Mouse (Mus musculus) stomach, postnatal 0 days (tissue): ENCODE results near the gene Gm45717. TPM values are rescaled to one million over a fixed set of nuclear protein-coding genes. Genes with fewer than 3 reads are reported as not detected.
A peak's percentile ranks its signal among the peaks of the same experiment; 100 is the strongest.

Experiments
- ATAC-seq: fragments of 200-750 bp; cut with Nextera tagmentation; 2 replicates; pipeline ENCODE4 v1.8.0; 2017; ENCODE audit not compliant: low FRiP score, low TSS enrichment
- DNase-seq: peaks from one replicate; pipeline ENCODE4 v3.0.0-alpha.2; 2016; ENCODE audit warnings: low spot score
- H3K27ac ChIP-seq: fragments of 300-500 bp; sonication (generic); replicated peaks from 2 replicates; pipeline ENCODE4 v1.5.1; 2014; ENCODE audit warnings: mild to moderate bottlenecking, control low read depth
- H3K27me3 ChIP-seq: fragments of 300-500 bp; sonication (generic); 2 replicates; pipeline ENCODE4 v1.6.1; 2014; ENCODE audit warnings: low read length; ENCODE audit not compliant: control insufficient read depth, insufficient read depth
- H3K36me3 ChIP-seq: fragments of 300-500 bp; sonication (generic); 2 replicates; pipeline ENCODE4 v1.6.1; 2014; ENCODE audit warnings: low read length, mixed read lengths; ENCODE audit not compliant: control insufficient read depth, insufficient read depth
- H3K4me1 ChIP-seq: fragments of 300-500 bp; sonication (generic); replicated peaks from 2 replicates; pipeline ENCODE4 v1.6.1; 2014; ENCODE audit warnings: antibody characterized with exemption; ENCODE audit not compliant: control insufficient read depth, insufficient read depth
- H3K4me2 ChIP-seq: fragments of 300-500 bp; sonication (generic); replicated peaks from 2 replicates; pipeline ENCODE4 v1.6.1; 2014; ENCODE audit warnings: low read depth, mild to moderate bottlenecking, control low read depth, moderate library complexity
- H3K4me3 ChIP-seq: fragments of 300-500 bp; sonication (generic); 2 replicates; pipeline ENCODE4 v1.5.1; 2014; ENCODE audit warnings: low read depth, low read length, control low read depth
- H3K9ac ChIP-seq: fragments of 300-500 bp; sonication (generic); 2 replicates; pipeline ENCODE4 v1.6.1; 2014; ENCODE audit warnings: mild to moderate bottlenecking, low read length, control low read depth, mixed read lengths
- H3K9me3 ChIP-seq: fragments of 300-500 bp; sonication (generic); 2 replicates; pipeline ENCODE4 v1.6.1; 2016; ENCODE audit warnings: low read length; ENCODE audit not compliant: control insufficient read depth
- CTCF ChIP-seq: IDR thresholded peaks from 2 replicates; pipeline ENCODE4 v1.5.1; 2016; ENCODE audit warnings: antibody characterized with exemption, low read depth, mild to moderate bottlenecking, moderate library complexity
- EP300 ChIP-seq: optimal IDR thresholded peaks from 2 replicates; pipeline ENCODE3; 2016; ENCODE audit warnings: antibody characterized with exemption
- WGBS: fragments of 180-500 bp; shearing (Covaris S2); extraction: QIAGEN DNeasy Blood & Tissue Kit; methylation state at CpG from one replicate; pipeline ENCODE4 v1.1.7; 2014; 5-methylcytosine and 5-hydroxymethylcytosine counted together
- polyA plus RNA-seq: library from polyadenylated mRNA; unstranded; fragments of >200 nt; fragmentation: Nextera tagmentation; extraction: Ambion mirVana; gene quantifications from 2 replicates; pipeline ENCODE4 v1.2.1, GENCODE M21; 2015

Gm45717 gene
- polyA plus RNA-seq, 1 experiment from 2014 or later: 0.32 TPM

DNA sequence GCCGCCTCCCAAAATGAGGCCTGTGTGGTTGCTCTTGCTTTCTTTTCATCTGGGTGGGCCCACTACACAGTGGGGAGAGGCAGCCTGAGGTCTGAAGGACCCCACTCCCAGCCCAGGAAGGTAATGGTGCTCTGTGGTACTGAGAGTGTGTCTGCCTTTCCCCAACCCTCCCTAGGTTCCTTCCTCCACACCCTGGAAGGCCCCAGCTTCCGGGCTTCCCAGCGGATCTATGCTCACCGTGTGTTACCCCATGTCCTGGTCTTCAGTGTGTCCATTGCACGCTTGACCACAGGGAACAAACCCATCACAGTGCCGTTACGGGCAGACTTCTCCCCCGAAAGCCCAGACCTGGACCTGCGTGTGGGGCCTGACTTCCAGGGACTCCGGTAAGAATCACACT, 12.9 kb downstream of the Gm45717 start:
- Histone ChIP-seq H3K4me3 (no peak overlapping the region), H3K36me3 (peaks cover 16% of the 10 kb centered on the region; the same call in 1 of the 2 replicates), H3K9me3 (no peaks in the 10 kb centered on the region), H3K27ac (peak overlapping the region; percentile 96), H3K27me3 (no peaks in the 10 kb centered on the region), H3K4me2 (peak overlapping the region; percentile 74), H3K9ac (peak overlapping the region; percentile 23; the same call in 1 of the 2 replicates), H3K4me1 (peaks cover 5% of the 10 kb centered on the region)
- no peak for TF ChIP-seq EP300
- TF ChIP-seq CTCF: no peak
- WGBS: 77% methylated on average over 10 of the region's 10 CpGs
- ATAC-seq (no peak), DNase-seq (no peak)

DNA sequence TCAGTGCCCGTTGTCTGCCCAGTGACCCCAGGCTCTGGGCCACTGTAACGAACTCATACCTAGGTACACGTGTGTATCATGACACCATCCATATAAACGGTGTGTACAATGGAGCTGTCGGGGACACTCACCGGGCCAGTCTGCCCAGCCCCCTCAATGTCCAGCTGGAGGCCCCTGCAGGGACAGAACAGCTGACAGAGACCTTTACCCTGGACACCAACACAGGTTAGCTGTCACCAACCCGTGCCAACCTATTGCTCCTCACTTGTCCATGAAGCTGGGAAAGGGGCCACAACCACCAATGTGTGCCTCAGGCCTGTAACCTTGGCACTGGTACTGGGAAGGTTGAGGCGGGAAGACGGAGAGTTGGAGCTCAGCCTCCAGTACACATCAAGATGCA, 13.4 kb downstream of the Gm45717 start:
- peak overlapping the region; percentile 73 for H3K9ac ChIP-seq
- peaks cover 5% of the 10 kb centered on the region for H3K4me1 ChIP-seq
- ATAC-seq (0 out of 2 replicates have a peak, but pooled peaks have one; percentile 5), DNase-seq (no peak)
- H3K27me3 ChIP-seq: no peaks in the 10 kb centered on the region
- H3K4me3 ChIP-seq: peak overlapping the region; percentile 49
- TF ChIP-seq EP300 (no peak), CTCF (no peak)
- 31% methylated on average over 9 of the region's 9 CpGs for WGBS
- peak overlapping the region; percentile 96 for H3K27ac ChIP-seq
- H3K4me2 ChIP-seq: peak overlapping the region; percentile 74
- H3K9me3 ChIP-seq: no peaks in the 10 kb centered on the region
- peaks cover 14% of the 10 kb centered on the region; the same call in 1 of the 2 replicates for H3K36me3 ChIP-seq

DNA sequence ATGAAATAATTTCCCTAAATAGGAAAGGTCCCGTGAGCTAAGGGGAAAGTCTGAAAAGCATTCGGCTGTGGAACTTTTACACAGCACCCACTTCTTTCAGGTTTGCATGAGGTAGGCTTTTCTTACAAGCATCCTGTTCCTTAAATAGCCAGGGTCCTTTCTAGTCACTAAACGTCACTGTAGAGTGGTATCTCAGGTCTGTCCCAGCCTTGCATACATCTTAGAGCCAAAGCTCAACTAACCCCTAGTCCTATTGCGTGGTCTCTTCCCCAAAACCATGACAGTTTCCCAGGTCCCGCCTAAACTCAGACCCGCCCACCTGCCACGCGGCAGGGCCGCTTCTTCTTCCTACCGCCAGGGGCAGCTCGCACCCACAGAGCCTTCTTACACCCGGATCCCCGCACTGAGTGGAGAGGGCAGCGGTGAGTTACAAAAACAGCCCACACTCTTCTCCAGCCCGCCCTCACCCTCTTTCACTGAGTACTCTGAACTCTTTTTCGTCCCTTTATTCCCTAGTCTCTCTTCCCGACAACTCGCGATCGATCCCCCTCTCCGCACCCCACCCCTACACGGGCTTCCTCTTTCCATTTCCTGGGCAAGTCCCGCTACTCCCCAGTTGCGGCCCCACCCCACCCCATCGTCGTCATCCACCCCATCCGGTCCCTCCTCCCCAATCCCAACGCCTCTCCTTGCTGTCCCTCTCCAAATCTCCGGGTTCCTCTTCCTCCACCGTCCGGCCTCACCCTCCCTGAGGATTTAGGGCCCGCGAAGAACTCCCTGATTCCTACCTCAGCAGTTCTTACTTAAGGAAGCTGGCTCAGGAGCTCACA, 14.3 kb downstream of the Gm45717 start, which contains the start of gene Pgghg:
Gene Pgghg (plus strand): TSS at position 170 of the 830 bp plus-strand sequence.
- H3K27me3 ChIP-seq: no peaks in the 10 kb centered on the region
- under 1% methylated on average over 33 of the region's 33 CpGs for WGBS
- peak within 1 kb of the TSS; percentile 49 for H3K4me3 ChIP-seq
- peak; percentile 88 for DNase-seq
- H3K36me3 ChIP-seq: peaks cover 10% of the 10 kb centered on the region; the same call in 1 of the 2 replicates
- peak within 1 kb of the TSS; percentile 96 for H3K27ac ChIP-seq
- TF ChIP-seq EP300: peak; percentile 34
- TF ChIP-seq CTCF: peak; percentile 94
- peak within 1 kb of the TSS; percentile 73 for H3K9ac ChIP-seq
- peak within 1 kb of the TSS; percentile 74 for H3K4me2 ChIP-seq
- H3K9me3 ChIP-seq: no peaks in the 10 kb centered on the region
- H3K4me1 ChIP-seq: peaks cover 5% of the 10 kb centered on the region
- peak; percentile 89 for ATAC-seq

DNA sequence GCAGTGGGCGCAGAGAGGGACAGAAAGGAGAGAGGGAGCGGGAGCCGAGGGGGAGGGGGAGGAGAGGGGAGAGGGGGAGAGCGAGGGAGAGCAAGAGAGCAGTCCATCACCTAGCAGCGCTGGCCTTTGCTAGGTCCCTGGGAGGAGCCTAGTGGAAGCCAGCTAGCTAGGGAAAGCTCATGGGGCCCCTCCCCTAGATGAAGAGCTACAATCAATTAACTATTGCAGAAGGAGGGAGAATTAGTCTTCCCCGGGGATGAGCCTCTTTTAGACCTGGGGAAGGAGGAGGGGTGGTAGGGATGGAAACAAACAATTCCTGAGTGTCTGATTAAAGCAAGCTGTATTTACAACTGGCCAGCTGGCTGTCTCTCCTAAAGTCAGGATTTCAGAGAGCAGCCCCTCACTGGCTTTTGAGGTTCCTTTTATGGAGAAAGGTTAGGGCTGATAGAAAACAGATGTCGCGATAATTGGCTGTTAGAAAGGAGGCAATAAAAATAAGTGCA, 16.0 kb downstream of the Gm45717 start:
- 18% methylated on average over 7 of the region's 8 CpGs for WGBS
- no peaks in the 10 kb centered on the region for H3K27me3 ChIP-seq
- 0 out of 2 replicates have a peak overlapping the region, but pooled peaks have one; percentile 1 for H3K4me2 ChIP-seq
- H3K4me3 ChIP-seq: no peak overlapping the region
- peak overlapping the region; percentile 74 for H3K27ac ChIP-seq
- peaks cover 5% of the 10 kb centered on the region; the same call in 1 of the 2 replicates for H3K36me3 ChIP-seq
- ATAC-seq (peak; percentile 47; the same call in 1 of the 2 replicates), DNase-seq (no peak)
- peaks cover 5% of the 10 kb centered on the region for H3K4me1 ChIP-seq
- TF ChIP-seq CTCF (no peak), EP300 (no peak)
- no peak overlapping the region for H3K9ac ChIP-seq
- H3K9me3 ChIP-seq: no peaks in the 10 kb centered on the region

DNA sequence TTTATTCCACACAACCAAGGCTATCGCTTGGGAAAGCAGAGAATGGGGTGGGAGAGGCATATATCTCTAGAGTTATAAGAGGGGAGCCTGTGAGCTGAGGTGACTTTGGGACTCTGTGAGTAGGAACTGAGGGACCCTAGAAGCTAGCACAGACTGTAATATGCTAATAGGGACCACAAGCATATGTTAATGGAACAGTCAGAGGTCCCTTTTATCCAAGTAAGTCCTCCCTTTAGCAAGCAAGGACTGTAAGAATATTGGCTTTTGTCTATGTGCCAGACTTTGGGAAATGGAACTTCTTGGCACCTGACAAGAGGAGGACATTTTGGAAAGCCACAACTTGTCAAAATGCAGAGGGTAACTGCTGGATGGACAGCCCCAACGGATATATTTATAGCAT, 16.8 kb downstream of the Gm45717 start:
- Histone ChIP-seq H3K4me2 (no peak overlapping the region), H3K27ac (no peak overlapping the region; the same call in 1 of the 2 replicates), H3K4me3 (no peak overlapping the region), H3K36me3 (no peaks in the 10 kb centered on the region), H3K27me3 (no peaks in the 10 kb centered on the region), H3K9me3 (no peaks in the 10 kb centered on the region), H3K4me1 (peaks cover 5% of the 10 kb centered on the region), H3K9ac (no peak overlapping the region)
- no peak for ATAC-seq
- TF ChIP-seq CTCF (no peak), EP300 (no peak)
- no peak for DNase-seq
- WGBS: 43% methylated on average over 2 of the region's 2 CpGs
